In genomic region chr13:104187357-104187756, GRCm38 (mm10) we compare ENCODE assay signal across 17 mouse cellular contexts.
"Had no signal": no experiment of that assay in that cellular context is flagged by ENCODE, and none has a peak within 500 bp of the region (broad histone marks: within the 10 kb centered on the region; RNA-seq: fewer than 3 reads in every experiment).

No protein-coding gene starts in this region.

- ATAC-seq: liver, postnatal 0 days; lung, postnatal 0 days; midbrain, embryonic 13.5 days; midbrain, embryonic 15.5 days had no signal

- DNase-seq: liver, postnatal 0 days; lung, adult 2 months; lung, postnatal 14 days; lung, postnatal 36 days; right cerebral cortex, postnatal 14 days; thymus, adult 18-20 months; thymus, postnatal 14 days; thymus, postnatal 36 days had no signal

- H3K27ac ChIP-seq: liver, embryonic 15.5 days; lung, embryonic 15.5 days; macrophage; midbrain, embryonic 13.5 days; midbrain, embryonic 15.5 days; neural tube, embryonic 12.5 days had no signal

- H3K4me1 ChIP-seq: liver, embryonic 15.5 days; lung, embryonic 15.5 days; megakaryocyte, embryonic 14.5 days; midbrain, embryonic 13.5 days; midbrain, embryonic 15.5 days; neural tube, embryonic 12.5 days had no signal

- H3K9me3 ChIP-seq: liver, embryonic 15.5 days; lung, embryonic 15.5 days; megakaryocyte, embryonic 14.5 days; midbrain, embryonic 13.5 days; midbrain, embryonic 15.5 days; neural tube, embryonic 12.5 days had no signal

- H3K4me3 ChIP-seq: liver, embryonic 15.5 days; lung, embryonic 15.5 days; megakaryocyte, embryonic 14.5 days; midbrain, embryonic 13.5 days; midbrain, embryonic 15.5 days; neural tube, embryonic 12.5 days had no signal

- H3K27me3 ChIP-seq: liver, embryonic 15.5 days; lung, embryonic 15.5 days; megakaryocyte, embryonic 14.5 days; midbrain, embryonic 13.5 days; midbrain, embryonic 15.5 days; neural tube, embryonic 12.5 days had no signal

- H3K9ac ChIP-seq: liver, embryonic 15.5 days; liver, postnatal 0 days; lung, embryonic 15.5 days; midbrain, embryonic 13.5 days; midbrain, embryonic 15.5 days; neural tube, embryonic 12.5 days had no signal

- H3K4me2 ChIP-seq: liver, embryonic 15.5 days; lung, embryonic 15.5 days; midbrain, embryonic 11.5 days; midbrain, embryonic 13.5 days; midbrain, embryonic 15.5 days; neural tube, embryonic 12.5 days had no signal
